Mouse (Mus musculus) layer of hippocampus, adult 9-10 months (tissue): ENCODE measurements around the gene Rtn4rl1.

Source experiments
- DNase-seq: peaks from one replicate; pipeline ENCODE4 v3.0.0; 2022; ENCODE audit warnings: low spot score

Gene Rtn4rl1

DNA sequence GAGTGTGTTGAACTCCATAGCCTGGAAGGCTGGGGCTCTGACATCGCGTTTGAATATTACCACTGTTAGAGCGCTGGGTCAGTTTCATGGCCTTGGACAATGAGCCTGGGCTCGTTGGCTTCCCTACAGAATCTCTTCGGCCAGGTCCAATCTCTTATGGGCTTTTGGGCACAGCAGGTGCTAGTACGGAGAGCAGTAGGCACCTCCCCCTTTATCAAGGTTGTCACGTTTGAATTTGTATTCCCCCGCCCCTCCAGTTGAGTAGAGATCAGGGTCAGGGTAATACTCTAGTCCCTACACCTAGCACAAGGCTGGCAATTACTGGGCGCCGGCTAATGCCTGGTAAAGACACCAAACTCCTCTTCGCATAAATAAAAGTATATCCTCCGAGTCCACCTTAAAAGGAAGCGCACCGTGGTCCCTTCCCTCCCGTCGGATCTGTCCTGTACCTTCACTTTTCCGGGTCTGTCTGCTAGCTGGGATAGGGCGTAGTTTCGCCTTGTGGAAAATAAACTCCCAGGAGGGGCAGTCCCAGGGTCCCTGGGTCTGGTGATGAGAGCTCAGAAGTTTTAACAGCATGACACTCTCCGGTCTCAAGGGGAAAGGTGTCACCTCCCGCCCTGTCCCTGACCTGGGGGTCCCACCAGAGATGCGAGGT lies 3.7 kb upstream of the Rtn4rl1 start:
- no peak for DNase-seq

- DNase-seq, result no peak
Observed at GRCm38 (mm10) chr11:75190371-75190724, 3.2 kb upstream of the Rtn4rl1 start.

- DNase-seq, result no peak
Observed at GRCm38 (mm10) chr11:75190905-75191441, 2.6 kb upstream of the Rtn4rl1 start, which contains the start of gene Dph1. Gene Dph1, minus strand, starts transcription at chr11:75191241.

DNA sequence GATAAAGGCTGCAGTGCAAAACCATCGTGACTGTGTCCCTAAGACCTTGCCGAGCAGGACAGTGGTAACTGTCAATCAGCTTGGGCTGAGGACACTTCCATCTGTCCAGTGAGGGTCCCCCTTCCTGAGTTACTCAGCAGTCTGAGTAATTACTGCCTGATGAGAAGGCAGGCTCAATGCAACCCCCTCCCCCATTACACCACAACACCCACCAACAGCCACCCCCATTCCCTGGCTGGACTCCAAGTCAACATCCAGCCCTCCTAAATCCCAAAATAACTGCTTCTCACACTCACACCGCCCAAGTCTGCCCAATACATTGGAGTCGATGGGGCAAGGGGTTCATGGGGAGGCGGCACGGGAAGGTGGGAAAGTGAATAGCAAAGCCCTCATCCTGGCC lies 1.7 kb upstream of the Rtn4rl1 start:
- no peak for DNase-seq

DNA sequence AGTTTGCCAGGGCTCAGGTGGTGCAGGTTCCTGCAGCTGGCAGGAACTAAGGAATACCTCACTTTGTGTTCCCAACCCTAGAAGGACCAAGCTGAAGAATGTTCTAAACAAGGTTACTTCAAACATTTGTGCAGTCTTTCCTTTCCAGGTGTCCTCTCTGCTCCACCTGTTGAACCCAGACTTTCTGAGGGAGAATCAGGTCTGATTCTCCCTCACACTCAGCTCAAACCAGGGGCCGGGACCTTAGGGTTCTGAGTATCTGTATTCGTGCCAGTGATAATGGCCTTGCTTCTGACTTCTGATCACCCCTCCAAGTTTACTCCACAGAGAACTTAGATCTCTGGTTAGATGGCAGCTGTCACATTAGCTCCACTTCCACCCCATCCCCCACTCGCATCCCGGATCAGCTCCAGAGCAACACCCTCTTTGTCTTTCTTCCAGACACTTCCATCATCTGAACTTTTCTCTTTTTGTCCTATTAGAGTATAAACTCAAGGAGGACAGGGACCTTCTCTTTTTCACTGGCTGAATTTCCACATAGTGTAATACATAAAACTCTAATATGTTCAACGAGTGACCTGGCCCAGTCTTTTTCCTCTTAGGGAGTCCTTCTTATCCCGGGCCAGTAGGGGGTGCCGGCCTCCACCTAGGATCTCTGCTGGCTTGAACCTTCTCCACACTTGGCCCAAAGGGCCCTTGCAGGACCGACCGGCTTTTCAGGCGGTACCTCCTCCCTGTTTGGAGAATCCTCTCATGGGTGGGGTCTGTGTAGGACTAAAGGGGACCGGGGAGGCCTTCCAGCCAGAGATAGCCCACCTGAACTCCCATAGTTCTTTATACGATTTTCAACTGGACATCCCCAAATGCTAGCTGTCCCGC lies 1.0 kb upstream of the Rtn4rl1 start:
- DNase-seq, result no peak

- no peak for DNase-seq
Observed at GRCm38 (mm10) chr11:75194121-75194849, 702 bp downstream of the Rtn4rl1 start.

- DNase-seq, result no peak
Observed at GRCm38 (mm10) chr11:75194850-75195461, 1.4 kb downstream of the Rtn4rl1 start.

- no peak for DNase-seq
Observed at GRCm38 (mm10) chr11:75196131-75196530, 2.5 kb downstream of the Rtn4rl1 start.

DNA sequence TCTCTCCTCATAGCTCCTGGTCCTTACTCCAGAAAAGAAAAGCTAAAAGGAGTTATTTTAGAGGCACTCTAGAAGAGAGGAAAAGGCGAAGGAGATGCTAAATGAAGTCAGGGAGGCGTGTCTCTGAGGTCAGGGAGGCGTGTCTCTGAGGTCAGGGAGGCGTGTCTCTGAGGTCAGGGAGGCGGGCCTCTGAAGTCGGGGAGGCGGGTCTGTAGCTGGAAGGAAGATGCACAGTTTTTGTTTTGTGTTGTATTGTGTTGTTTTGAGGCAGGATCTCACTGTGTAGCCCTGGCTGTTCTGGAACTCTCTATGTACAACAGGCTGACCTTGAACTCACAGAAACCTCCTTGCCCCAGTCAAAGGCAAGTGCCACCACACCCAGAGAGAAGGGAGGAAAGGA lies 4.4 kb downstream of the Rtn4rl1 start:
- DNase-seq, result no peak

- no peak for DNase-seq
Observed at GRCm38 (mm10) chr11:75198792-75199191, 5.2 kb downstream of the Rtn4rl1 start.

- no peak for DNase-seq
Observed at GRCm38 (mm10) chr11:75199951-75200350, 6.4 kb downstream of the Rtn4rl1 start.

DNA sequence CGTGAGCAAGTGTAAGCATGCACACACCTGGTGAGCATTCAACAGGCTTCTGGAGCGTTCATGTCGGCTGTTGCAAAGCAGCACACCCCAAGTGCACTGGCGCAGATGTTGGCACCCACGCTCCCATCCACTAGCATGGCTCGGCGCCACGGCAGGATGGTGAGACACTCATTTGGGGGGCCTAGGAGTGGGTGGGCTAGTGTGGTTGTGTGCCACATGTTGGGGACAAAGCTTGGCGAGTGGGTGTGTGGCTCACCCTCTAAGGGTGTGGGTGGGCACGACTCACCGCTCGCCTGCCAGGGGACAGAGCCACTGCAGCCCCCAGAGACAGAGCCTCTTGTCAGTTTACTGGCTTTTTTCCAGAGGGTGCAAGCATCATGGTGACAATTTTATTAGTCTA lies 7.4 kb downstream of the Rtn4rl1 start:
- no peak for DNase-seq

GRCm38 (mm10) chr11:75201721-75202120 lies 8.1 kb downstream of the Rtn4rl1 start:
- no peak for DNase-seq

- no peak for DNase-seq
Observed at GRCm38 (mm10) chr11:75203926-75204325, 10.3 kb downstream of the Rtn4rl1 start.

DNA sequence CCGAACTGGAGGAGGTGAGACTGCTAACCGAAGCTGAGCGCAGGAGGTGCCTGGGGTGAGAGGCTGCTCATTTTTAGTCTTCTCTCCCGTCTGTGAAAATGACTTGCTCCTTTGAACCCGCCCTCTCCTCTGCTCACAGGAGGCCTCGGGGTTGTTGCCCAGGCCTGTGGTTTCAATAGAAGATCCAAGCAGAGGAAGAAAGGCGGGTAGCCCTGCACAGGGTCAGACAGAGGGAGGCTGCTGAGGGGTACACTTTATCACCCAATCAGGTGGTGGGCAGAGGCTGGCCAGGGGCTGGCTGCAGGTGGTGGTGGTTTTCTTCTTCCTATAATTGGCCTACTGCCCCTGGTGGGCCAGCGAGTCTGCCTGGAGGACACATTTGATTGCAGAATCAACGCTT lies 10.9 kb downstream of the Rtn4rl1 start:
- DNase-seq, result no peak

DNA sequence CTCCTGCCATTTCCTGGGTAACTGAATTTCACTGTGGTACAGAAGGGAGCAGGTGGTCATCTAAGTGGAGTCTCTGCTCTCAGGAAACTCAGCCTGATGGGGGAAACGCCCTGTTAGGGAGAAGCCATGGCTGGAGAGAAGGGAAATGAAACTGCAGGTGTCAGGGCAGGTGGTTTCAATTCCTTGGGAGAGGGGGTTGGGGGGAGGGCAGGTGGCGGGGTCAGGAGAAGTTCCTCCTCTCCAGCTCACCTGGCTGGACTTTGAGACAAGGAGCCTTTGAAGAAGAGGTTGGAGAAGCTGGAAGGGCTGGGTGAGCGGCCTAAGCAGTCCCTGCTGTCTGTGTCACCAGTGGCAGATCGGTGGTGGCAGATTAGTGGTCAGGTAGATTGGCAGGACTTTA lies 12.8 kb downstream of the Rtn4rl1 start:
- no peak for DNase-seq

GRCm38 (mm10) chr11:75209363-75209762 lies 15.8 kb downstream of the Rtn4rl1 start:
- no peak for DNase-seq

- DNase-seq, result no peak
Observed at GRCm38 (mm10) chr11:75210093-75210492, 16.5 kb downstream of the Rtn4rl1 start.

DNA sequence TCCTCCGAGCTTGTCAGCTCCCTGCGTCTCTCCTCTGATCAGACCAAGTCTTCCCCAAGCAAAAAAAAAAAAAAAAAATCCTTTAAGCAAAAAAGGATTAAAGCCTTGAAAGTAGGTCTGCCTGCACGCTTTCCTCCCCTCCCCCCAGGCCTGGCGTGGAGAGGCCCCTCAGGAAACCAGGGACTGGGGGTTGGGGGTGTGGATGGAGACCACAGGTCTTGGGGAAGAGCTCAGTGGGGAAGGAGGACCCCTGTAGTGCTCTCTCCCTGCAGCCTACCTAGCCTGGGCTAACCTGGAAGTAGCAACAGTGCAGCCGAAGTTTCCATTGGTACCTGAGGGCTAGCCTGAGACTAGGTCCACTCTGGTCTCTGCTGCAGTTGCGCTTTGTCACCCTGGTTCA lies 17.2 kb downstream of the Rtn4rl1 start:
- no peak for DNase-seq

GRCm38 (mm10) chr11:75212031-75212667 lies 18.6 kb downstream of the Rtn4rl1 start:
- DNase-seq, result no peak

GRCm38 (mm10) chr11:75212876-75213275 lies 19.3 kb downstream of the Rtn4rl1 start:
- no peak for DNase-seq
